Mouse (Mus musculus) liver, embryonic 16.5 days (tissue): ENCODE results near the gene Anapc7. TPM values are rescaled to one million over a fixed set of nuclear protein-coding genes. Genes with fewer than 3 reads are reported as not detected.
"Not testable (repeated sequence)": the region's sequence is repeated elsewhere in the genome, so short reads cannot be mapped to it uniquely, and the experiment has no call there.

Experiments used
- ATAC-seq: fragments of 200-750 bp; cut with Nextera tagmentation; 2 replicates; pipeline ENCODE4 v1.8.0; 2017; ENCODE audit warnings: low read depth, mild to moderate bottlenecking, moderate number of reproducible peaks, moderate library complexity
- H3K27ac ChIP-seq: fragments of 300-500 bp; sonication (generic); 2 replicates; pipeline ENCODE4 v1.5.1; 2014; ENCODE audit warnings: mild to moderate bottlenecking, low read length
- H3K27me3 ChIP-seq: fragments of 300-500 bp; sonication (generic); 2 replicates; pipeline ENCODE4 v1.6.1; 2014; ENCODE audit warnings: low read depth, low read length, mixed read lengths; ENCODE audit not compliant: control insufficient read depth, insufficient read depth
- H3K36me3 ChIP-seq: fragments of 300-500 bp; sonication (generic); 2 replicates; pipeline ENCODE4 v1.6.1; 2014; ENCODE audit warnings: mild to moderate bottlenecking; ENCODE audit not compliant: control insufficient read depth, insufficient read depth
- H3K4me1 ChIP-seq: fragments of 300-500 bp; sonication (generic); 2 replicates; pipeline ENCODE4 v1.6.1; 2014; ENCODE audit warnings: low read depth, low read length, mixed read lengths; ENCODE audit not compliant: control insufficient read depth
- H3K4me2 ChIP-seq: fragments of 300-500 bp; sonication (generic); 2 replicates; pipeline ENCODE4 v1.6.1; 2014; ENCODE audit warnings: low read depth, low read length, mixed read lengths
- H3K4me3 ChIP-seq: fragments of 300-500 bp; sonication (generic); 2 replicates; pipeline ENCODE4 v1.5.1; 2014; ENCODE audit warnings: low read depth, mild to moderate bottlenecking, low read length
- H3K9ac ChIP-seq: fragments of 300-500 bp; sonication (generic); 2 replicates; pipeline ENCODE4 v1.6.1; 2014; ENCODE audit warnings: low read depth, low read length
- H3K9me3 ChIP-seq: fragments of 300-500 bp; sonication (generic); replicated peaks from 2 replicates; pipeline ENCODE4 v1.6.1; 2016; ENCODE audit warnings: low read length; ENCODE audit not compliant: control insufficient read depth
- WGBS: fragments of 180-500 bp; shearing (Covaris S2); extraction: QIAGEN DNeasy Blood & Tissue Kit; methylation state at CpG from one replicate; pipeline ENCODE4 v1.1.7; 2014; ENCODE audit not compliant: insufficient replicate concordance; 5-methylcytosine and 5-hydroxymethylcytosine counted together
- polyA plus RNA-seq: library from polyadenylated mRNA; unstranded; fragments of >200 nt; fragmentation: Nextera tagmentation; extraction: Ambion mirVana; gene quantifications from 2 replicates; pipeline ENCODE4 v1.2.1, GENCODE M21; 2015

The Anapc7 gene
- polyA plus RNA-seq, 1 experiment from 2014 or later: 14.9 TPM

DNA sequence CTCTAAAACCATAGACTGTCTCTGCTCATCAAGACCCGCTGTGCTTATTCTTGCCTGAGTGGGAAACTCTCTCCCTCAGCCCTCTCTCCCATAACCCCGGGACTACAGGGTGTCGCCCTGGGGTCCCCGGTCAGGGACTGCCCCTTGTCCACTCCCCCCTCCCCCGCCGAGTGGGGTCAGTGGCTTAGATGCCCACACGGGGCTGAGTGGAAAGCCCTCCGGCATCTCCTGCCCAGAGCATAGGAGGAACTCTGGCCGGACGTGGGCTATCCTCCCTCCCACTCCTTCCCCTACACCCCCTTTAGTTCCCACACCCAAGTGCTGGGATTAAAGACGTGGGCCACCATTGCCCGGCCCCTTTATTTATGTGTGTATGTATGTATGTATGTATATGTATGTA, 6.0 kb upstream of the Anapc7 start:
- Histone ChIP-seq H3K9ac (no peak overlapping the region), H3K27me3 (no peaks in the 10 kb centered on the region), H3K9me3 (no peaks in the 10 kb centered on the region), H3K4me3 (no peak overlapping the region), H3K27ac (no peak overlapping the region), H3K4me1 (no peaks in the 10 kb centered on the region), H3K36me3 (no peaks in the 10 kb centered on the region), H3K4me2 (no peak overlapping the region)
- 67% methylated on average over 12 of the region's 12 CpGs for WGBS
- ATAC-seq: no peak

DNA sequence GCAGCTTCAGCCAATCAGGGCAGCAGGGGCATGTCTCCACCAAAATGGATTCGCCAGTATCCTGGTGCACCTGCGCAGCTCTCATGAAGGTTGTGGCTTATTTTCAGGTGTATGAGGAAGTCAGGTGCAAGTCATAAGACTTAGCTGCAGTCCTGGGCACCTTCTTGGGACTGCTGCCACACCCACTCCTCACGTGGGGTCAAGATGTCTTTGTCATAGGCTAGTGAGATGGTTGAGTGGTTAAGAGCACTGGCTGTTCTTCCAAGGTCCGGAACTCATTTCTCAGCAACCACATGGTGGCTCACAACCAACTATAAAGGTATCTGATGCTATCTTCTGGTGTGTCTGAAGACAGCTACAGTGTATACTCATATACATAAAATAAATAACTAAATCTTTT, 817 bp upstream of the Anapc7 start:
- H3K9ac ChIP-seq, H3K4me2 ChIP-seq, H3K4me3 ChIP-seq, H3K9me3 ChIP-seq, H3K36me3 ChIP-seq, H3K27ac ChIP-seq, H3K27me3 ChIP-seq, ATAC-seq: not testable (repeated sequence)
- peaks cover 24% of the 10 kb centered on the region for H3K4me1 ChIP-seq
- WGBS: 41% methylated on average over 4 of the region's 4 CpGs

DNA sequence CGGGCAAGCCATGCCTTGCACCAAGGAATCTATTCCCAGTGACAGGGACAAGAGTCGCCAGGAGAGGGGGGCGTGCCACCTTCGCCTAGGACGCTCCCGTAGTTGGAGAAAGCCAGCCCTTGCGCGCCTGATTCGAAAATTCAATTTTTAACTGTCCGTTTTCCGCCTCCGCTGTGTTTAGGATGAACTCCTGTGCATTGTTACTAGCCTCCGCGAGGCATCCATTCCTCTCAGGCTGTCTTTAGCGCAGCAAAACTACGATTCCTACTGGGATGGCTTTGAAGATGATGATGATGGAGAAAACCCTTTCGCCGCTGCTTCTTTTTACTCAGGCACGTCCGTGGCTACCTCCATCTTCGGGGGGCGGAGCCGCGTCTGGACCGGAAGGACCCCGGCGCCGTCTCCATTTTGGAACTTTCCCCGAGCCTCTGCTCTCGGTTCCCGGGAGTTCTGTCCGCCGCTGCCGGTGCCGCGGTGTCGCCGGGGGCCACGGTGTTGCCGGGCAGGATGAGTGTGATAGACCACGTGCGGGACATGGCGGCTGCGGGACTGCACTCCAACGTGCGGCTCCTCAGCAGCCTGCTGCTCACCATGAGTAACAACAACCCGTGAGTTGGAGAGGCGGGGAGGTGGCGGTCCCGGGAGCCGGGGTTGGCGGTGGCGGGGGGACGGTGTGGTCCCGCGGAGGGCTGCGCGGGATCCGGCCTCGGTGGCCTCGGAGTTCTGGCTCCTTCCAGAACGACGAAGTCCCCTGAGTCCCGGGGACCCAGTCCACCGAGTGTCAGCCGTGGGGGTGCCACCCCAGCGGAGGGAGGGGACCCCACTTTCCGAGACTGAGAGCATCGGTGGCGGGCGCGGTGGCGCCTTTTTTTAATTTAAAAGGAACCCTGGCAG, 825 bp downstream of the Anapc7 start:
- H3K9ac ChIP-seq: peak overlapping the region; percentile 90
- WGBS: under 1% methylated on average over 73 of the region's 73 CpGs
- peak overlapping the region; percentile 91 for H3K4me3 ChIP-seq
- H3K27me3 ChIP-seq: no peaks in the 10 kb centered on the region
- peaks cover 24% of the 10 kb centered on the region for H3K4me1 ChIP-seq
- H3K36me3 ChIP-seq: no peaks in the 10 kb centered on the region
- peak overlapping the region; percentile 97 for H3K4me2 ChIP-seq
- H3K9me3 ChIP-seq: no peaks in the 10 kb centered on the region
- peak overlapping the region; percentile 56; the same call in 1 of the 2 replicates for H3K27ac ChIP-seq
- ATAC-seq: peak; percentile 84

DNA sequence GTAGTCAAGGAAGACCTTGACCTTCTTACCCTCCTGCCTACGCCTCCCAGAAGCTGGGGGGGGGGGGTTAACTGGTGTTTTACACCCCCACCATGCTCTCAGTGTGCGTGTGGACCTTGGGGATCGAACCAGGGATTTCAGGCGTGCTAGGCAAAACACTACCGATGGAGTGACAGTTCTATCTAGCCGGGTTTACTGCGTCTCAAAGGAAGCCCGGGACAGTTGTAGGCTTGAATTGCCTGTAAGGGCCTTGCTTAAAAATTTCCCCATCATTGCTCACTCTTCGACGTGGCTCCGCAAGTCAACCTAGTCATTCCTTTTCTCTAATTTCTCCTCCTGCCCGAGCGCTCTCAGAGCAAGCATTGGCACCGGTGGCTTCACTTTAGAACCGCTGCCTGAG, 1.6 kb downstream of the Anapc7 start:
- Histone ChIP-seq H3K4me2 (peak overlapping the region; percentile 75), H3K27me3 (no peaks in the 10 kb centered on the region), H3K36me3 (no peaks in the 10 kb centered on the region; the same call in 1 of the 2 replicates), H3K9ac (peak overlapping the region; percentile 90), H3K4me1 (peaks cover 24% of the 10 kb centered on the region), H3K4me3 (peak overlapping the region; percentile 91), H3K9me3 (no peaks in the 10 kb centered on the region), H3K27ac (no peak overlapping the region)
- 0 out of 2 replicates have a peak, but pooled peaks have one; percentile 7 for ATAC-seq
- WGBS: 17% methylated on average over 15 of the region's 15 CpGs

DNA sequence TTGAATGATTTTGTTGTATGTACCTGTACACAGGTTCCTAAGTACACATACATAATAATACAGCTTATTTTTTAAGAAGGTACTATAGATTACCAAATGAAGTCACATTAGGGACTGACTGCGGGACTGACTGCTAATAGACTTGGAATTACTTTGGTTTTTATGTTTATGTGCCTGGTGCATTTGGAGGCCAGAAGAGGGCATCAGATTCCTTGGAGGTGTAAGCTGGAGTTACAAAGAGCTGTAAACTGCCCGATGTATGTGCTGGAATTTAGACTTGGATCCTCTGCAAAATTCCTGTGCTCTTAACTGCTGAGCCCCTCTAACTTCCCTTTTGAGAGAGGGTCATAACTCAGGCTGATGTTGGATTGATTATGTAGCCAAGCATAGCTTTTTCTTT, 4.1 kb downstream of the Anapc7 start:
- peaks cover 11% of the 10 kb centered on the region for H3K36me3 ChIP-seq
- H3K4me2 ChIP-seq: no peak overlapping the region
- peaks cover 24% of the 10 kb centered on the region for H3K4me1 ChIP-seq
- no peak overlapping the region for H3K9ac ChIP-seq
- no peaks in the 10 kb centered on the region for H3K9me3 ChIP-seq
- ATAC-seq: no peak
- no peak overlapping the region for H3K4me3 ChIP-seq
- no peaks in the 10 kb centered on the region for H3K27me3 ChIP-seq
- 84% methylated on average over 2 of the region's 2 CpGs for WGBS
- H3K27ac ChIP-seq: no peak overlapping the region

DNA sequence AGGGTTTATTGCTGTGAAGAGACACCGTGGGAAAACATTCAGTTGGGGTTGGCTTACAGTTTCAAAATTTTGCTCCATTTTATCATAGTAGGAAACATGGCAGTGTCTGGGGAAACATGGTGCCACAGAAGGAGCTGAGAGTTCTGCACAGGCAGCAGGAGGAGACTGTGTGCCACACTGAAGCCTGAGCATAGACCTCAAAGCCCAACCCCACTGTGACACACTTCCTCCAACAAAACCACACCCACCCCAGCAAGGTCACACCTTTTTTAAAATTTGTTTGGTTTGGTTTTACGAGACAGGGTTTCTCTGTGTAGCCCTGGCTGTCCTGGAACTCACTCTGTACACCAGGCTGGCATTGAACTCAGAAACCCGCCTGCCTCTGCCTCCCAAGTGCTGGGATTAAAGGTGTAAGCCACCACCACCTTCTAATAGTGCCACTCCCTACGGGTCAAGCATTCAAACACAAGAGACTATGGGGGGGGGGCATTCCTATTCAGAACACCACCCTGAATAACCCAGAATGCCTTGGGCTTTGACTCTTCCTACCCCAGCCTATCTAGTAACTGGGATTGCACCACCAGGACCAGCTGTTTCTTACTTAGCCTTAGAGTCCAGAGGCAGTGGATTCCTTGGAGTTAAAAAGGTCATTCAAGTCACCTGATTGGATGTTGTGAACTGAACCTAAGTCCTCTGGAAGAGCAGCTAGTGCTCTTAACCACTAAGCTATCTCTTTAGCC, 8.7 kb downstream of the Anapc7 start:
- no peak overlapping the region for H3K4me3 ChIP-seq
- peaks cover 37% of the 10 kb centered on the region for H3K36me3 ChIP-seq
- no peaks in the 10 kb centered on the region for H3K9me3 ChIP-seq
- no peak overlapping the region for H3K27ac ChIP-seq
- H3K4me1 ChIP-seq: no peaks in the 10 kb centered on the region
- no peak overlapping the region for H3K9ac ChIP-seq
- H3K27me3 ChIP-seq: no peaks in the 10 kb centered on the region
- WGBS: 66% methylated on average over 4 of the region's 4 CpGs
- ATAC-seq: no peak
- no peak overlapping the region for H3K4me2 ChIP-seq

DNA sequence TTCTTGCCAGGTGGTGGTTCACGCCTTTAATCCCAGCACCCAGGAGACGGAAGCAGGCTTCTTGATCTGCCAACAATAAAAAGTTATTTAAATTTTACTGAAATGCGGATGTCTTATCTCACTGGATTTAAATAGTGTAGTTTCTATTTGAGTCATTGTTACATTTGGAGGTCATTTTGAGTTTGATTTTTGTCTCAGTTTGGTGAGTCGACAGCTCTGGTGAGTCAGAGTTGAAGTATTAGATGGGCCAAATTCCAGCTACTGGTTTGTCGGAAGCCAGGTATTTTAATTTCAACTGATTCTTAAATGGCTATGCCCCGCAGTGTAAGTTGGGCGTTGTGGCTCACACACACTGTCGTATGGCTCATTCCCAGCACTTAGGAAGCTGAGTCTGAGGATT, 9.7 kb downstream of the Anapc7 start:
- 86% methylated on average over 8 of the region's 8 CpGs for WGBS
- H3K4me1 ChIP-seq: no peaks in the 10 kb centered on the region
- H3K4me2 ChIP-seq: no peak overlapping the region
- H3K9ac ChIP-seq: no peak overlapping the region
- ATAC-seq: no peak
- no peaks in the 10 kb centered on the region for H3K27me3 ChIP-seq
- H3K4me3 ChIP-seq: no peak overlapping the region
- H3K36me3 ChIP-seq: peaks cover 45% of the 10 kb centered on the region
- H3K27ac ChIP-seq: no peak overlapping the region
- no peaks in the 10 kb centered on the region for H3K9me3 ChIP-seq

DNA sequence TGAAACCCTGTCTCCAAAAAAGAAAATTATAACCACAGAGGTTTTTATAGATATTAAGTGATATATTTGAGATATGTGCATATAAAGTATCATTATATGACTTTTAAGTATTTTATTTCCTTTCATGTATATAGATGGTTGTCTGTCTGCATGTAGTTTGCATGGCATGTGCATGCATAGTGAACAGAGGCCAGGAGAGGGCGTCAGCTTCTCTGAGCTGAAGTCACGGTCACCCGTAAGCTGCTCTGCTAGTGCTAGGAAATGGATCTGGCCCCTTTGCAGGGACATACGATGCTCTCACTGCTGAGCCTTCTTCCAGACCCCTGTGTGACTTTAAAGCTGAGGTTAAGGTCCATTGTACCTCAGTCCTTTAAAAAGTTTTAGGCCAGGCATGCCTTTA, 13.0 kb downstream of the Anapc7 start:
- WGBS: 76% methylated on average over 4 of the region's 4 CpGs
- H3K4me1 ChIP-seq: no peaks in the 10 kb centered on the region
- H3K4me2 ChIP-seq: no peak overlapping the region
- peaks cover 66% of the 10 kb centered on the region for H3K36me3 ChIP-seq
- ATAC-seq: no peak
- no peak overlapping the region for H3K27ac ChIP-seq
- no peaks in the 10 kb centered on the region for H3K9me3 ChIP-seq
- H3K27me3 ChIP-seq: no peaks in the 10 kb centered on the region
- H3K4me3 ChIP-seq: no peak overlapping the region
- H3K9ac ChIP-seq: no peak overlapping the region
